ENCODE assay signal across 7 mouse cellular contexts in genomic region chr16:42003506-42003905, GRCm38 (mm10).
DNase-seq lines count a peak whose midpoint lies in the region; TF ChIP-seq lines count a peak whose summit lies in the region.
"Not testable (repeated sequence)": the region's sequence is repeated elsewhere in the genome, so short reads cannot be mapped to it uniquely, and the experiment has no call there.

No protein-coding gene starts in this region.

- H3K4me3 ChIP-seq in left cerebral cortex, adult 2 months: not testable (repeated sequence)

- intact Hi-C loops in left cerebral cortex, adult 2 months (cut with DNase I); left cerebral cortex, postnatal 36 days (cut with DNase I): not testable (repeated sequence)

- DNase-seq in MN1 (ENCODE audit: low spot score): peak; percentile 18
- DNase-seq in frontal cortex, postnatal 25 days (ENCODE audit: low spot score in 2 of 2): peak; percentile 21 to 31
- peak; percentile 30 for DNase-seq in layer of hippocampus, adult 9-11 months
- peak in 1 of 2 experiments; percentile 40 for DNase-seq in left cerebral cortex, adult 2 months (ENCODE audit: extremely low spot score in 1 of 2, low spot score in 2 of 2)
- DNase-seq in left cerebral cortex, postnatal 36 days (ENCODE audit: low spot score in 2 of 2): peak; percentile 35 to 44
- peak; percentile 50 to 73 for DNase-seq in right cerebral cortex, adult 2 months (ENCODE audit: low spot score in 2 of 2)
- DNase-seq in right cerebral cortex, postnatal 36 days (ENCODE audit: low spot score in 2 of 2): peak; percentile 55 to 61

- TF ChIP-seq CTCF in left cerebral cortex, adult 2 months (IDR thresholded peaks at IDR 0.05): not testable (repeated sequence)

- H3K27ac ChIP-seq in left cerebral cortex, adult 2 months: peak overlapping the region; percentile 48
